Mouse (Mus musculus) megakaryocyte, adult 5-6 weeks (primary cell): ENCODE data around the gene Pmpca. TPM values are rescaled to one million over a fixed set of nuclear protein-coding genes. Genes with fewer than 3 reads are reported as not detected.
"Not testable (repeated sequence)": the region's sequence is repeated elsewhere in the genome, so short reads cannot be mapped to it uniquely, and the experiment has no call there.

Source experiments
- ATAC-seq: 2 replicates; pipeline ENCODE4 v1.8.0; 2016; ENCODE audit warnings: mild to moderate bottlenecking, inconsistent platforms; ENCODE audit not compliant: poor library complexity, severe bottlenecking
- total RNA-seq, 2 experiments: library from RNA; stranded (forward) in 1 of 2; stranded (reverse) in 1 of 2; fragments of 153-499, 151-499 nt in 1 of 2; fragments of 221-1000, 200-1000 nt in 1 of 2; gene quantifications; 2 replicates each; pipeline versions ENCODE4 v1.2.3 to v1.2.4; 2015 to 2017

Pmpca gene
- total RNA-seq, 2 experiments from 2014 or later, result 27.1 to 35.0 TPM

DNA sequence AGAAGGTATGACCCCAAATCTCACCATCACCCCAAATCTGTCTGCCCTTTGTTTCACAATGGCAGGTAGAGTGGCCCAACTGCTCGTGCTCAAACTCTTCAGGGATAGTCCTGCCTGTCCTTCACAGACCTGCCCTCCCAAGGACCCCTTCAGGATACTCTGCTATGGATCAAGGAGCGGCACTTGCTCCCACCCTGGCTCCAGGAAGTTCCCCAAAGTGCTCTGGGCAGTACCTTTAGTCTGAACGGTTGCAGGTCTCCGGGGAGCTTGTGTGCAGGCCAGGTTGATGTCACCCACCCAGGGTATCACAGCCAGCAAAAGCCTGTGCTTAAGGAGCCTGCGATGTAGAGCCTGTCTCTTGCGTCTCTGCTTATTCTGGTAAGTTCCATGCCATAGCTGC, 21.2 kb upstream of the Pmpca start:
- no peak for ATAC-seq

DNA sequence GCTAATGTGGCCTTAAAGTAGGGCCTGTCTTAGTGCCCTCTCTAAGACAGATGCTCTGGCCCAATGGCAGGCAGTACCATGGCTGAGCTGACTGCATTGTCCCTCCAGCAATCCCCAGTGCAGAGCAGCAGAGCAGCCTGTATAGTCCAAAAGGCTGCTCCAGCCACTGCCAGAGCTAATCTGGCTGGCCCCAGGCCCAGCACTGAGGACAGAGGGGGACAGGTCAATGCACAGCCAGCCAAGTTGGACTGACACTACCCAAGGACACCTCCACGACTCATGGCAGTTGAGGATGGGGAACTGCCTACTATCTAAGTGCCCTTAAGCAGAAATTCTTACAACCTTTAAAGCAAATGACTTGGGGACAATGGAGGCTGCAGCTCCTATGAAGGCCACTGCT, 20.6 kb upstream of the Pmpca start:
- no peak for ATAC-seq

DNA sequence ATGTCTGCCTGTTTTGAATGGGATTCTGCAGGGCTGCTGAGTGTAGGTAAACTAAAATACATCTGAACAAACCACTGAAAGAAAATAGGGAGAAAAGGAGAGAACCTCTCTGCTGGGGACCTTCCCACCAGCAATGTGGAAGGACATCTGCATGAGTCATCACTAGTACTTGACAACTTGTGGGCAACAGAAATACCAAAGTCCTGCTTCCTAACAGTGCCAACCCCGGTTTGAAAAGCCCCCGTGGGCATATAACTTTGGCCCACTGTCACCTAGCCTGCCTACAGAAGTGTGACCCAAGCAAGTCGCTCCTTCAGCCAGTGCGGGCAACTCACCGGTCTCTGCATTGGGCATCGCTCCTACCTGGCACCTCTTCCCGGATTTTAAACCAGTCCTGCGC, 16.7 kb upstream of the Pmpca start:
- no peak for ATAC-seq

DNA sequence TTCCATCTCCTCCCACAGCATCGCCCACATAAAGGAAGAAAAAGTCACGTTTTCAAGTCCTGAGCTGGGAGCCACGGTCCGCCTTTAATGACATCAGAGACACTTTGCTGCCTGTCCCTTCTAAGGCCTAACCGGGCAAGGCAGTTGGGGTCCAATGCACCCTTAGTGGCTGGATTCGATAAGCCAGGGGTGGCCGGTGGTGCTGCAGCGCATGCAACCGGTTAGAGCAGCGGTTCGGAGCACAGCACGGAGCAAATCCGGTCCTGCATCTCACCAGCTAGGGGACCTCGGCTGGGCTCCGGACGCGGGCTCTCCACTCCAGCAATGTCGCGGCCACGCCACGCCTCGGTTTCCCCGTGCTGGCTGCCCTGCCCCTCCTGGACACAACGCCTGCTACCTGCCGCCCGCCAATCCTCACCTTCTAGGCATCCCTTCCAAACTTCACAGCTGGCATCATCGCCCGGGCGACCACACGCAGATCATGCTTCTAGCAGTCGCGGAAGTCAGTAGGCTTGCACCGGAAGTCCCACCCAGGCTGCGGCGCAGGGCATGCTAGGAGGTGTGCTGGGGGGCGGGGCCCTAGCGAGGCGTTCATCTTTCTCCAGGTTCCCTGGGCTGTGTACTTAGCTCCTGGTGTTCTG, 8.9 kb upstream of the Pmpca start, which contains the start of gene Snapc4:
Snapc4 (minus strand) TSS at position 523 of the 641 bp plus-strand sequence.
- ATAC-seq, result peak; percentile 99

DNA sequence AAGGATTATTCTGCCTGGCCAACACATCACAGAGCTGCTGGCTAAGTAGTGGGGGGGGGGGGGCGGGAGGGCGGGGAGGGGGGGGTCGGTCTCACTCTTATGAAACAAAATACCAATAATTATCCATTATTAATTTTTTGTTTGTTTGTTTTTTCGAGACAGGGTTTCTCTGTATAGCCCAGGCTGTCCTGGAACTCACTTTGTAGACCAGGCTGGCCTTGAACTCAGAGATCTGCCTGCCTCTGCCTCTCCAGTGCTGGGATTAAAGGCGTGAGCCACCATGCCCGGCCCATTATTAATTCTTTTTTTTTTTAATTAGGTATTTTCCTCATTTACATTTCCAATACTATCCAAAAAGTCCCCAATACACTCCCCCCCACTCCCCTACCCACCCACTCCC, 8.3 kb upstream of the Pmpca start:
- ATAC-seq, result not testable (repeated sequence)

DNA sequence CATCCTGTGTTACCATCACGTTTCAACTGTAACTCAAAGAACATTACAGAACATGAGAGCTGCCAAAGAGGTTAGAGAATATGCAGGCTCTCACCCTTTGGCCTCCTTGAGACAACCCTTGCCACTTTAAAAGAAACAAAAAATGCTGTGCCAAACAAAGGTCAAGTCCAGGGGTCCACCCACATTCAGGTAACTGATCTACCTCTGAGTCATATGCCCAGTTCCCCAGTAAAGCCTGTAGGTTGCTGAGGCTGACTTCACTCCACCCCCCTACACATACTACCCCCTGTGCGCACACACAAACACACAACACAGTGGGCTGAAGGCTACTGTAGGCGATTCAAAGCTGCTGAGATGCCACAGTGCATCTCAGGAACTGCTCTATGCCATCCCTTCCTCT, 1.4 kb upstream of the Pmpca start:
- ATAC-seq, result no peak

DNA sequence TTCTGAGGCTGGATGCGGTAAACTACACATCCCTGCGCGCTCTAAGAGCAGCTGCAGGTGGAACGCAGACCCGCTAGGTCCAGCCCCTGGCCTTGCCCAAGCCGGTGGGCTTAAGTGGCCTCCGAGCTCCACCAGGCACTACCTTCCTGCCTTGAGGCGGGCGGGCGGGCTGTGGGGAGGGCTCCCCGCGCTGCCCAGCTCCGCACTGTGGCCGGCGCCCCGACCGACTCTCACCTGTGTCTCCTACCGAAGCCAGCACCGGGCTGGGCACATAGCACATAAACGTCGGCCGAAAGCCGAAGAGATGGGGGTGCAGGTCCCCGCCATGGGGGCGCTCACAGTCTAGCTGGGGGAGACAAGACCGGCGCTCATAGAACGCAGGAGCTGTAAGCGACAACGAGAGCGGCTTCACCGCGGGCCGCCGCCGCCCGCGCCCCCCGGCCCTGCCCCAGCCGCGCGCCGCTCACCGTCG, 421 bp upstream of the Pmpca start:
- peak; percentile 8 for ATAC-seq

DNA sequence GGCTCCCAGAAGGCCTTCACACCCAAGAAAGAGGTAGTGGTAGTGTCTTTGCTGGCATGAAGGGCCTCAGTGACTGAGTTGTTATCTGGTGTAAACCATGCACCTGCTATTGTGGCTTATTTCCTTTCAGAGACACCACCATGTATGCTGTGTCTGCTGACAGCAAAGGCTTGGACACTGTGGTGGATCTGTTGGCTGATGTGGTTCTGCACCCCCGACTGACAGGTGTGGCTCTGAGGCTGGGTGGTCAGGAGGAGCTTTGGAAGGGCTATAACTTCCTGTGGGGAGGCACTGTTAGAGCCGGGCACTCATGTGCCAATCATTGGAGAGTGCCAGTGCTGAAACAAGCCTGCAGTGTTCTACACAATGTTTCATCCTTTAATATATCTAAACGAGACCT, 1.8 kb downstream of the Pmpca start:
- ATAC-seq, result no peak

DNA sequence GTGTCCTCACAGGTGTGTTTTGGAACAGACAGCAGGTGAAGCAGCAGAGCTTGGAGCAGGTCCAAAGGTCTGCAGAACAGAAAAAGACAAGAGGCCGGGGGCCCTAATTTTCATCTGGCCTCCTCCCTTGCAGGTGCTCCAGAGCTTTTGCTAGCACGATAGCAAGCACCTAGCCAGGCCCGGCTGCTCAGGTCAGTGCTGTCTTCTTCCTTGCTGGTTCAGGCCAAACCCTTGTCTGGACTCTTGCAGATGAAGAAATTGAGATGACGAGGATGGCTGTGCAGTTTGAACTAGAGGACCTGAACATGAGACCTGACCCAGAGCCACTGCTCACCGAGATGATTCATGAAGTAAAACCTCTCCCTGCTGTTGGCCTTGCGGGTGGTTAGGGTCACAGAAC, 2.5 kb downstream of the Pmpca start:
- no peak for ATAC-seq

DNA sequence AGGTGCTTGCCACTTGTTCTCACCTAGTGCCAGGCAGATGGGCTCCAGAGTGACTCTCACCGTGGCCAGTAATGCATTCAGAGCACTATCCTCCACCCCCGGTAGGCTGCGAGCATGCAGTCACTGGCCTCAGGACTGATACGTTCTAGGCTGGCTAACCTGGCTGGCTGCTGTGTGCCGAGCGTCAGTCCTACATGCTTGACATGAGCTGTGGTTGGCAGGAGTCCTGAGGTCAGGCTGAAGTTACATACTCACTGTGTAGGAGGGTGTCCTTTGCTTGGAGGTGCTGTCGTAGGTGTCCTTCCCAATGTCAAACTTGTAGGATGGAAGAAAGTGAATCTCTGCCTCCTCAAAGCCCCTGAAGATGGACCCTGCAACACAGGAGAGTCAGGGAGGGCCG, 9.8 kb downstream of the Pmpca start:
- ATAC-seq, result no peak

DNA sequence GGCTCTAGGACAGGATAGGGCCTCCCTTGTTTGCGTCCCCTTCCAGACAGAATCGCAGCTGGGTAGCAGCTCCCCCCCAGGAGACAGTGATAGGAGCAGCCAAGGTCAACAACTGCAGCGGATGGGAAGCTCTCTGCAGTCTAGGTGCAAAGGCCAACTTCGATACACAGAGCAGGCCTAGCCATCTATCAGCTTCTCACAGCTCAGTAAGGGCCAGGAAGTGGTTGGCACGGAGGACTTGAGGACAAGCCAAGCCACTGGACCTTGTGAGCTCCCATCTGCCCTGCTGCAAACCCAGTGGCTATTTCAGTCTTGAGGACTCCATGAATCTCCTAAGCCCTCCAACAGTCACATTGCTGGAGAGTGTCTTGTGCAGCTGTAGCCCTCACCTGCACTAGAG, 10.5 kb downstream of the Pmpca start:
- ATAC-seq, result no peak

DNA sequence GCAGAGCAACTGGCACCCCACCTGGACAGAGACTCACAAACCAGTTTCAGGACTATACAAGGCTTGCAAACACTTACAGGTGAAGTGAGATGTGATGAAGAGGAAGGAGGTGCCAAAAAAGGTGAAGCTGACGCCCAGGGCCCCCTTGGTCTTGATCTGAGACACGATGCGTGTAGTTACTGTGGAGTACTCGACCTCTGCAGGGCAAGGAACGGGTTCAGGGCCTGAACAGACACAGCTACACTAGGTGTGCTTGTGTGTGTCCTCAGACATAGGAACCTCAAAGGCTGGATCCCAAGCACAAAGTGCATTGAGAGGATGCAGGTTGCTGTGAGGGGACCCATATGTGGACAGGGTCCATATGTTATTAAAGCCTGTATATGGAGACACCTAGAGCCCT, 11.2 kb downstream of the Pmpca start:
- ATAC-seq, result no peak

DNA sequence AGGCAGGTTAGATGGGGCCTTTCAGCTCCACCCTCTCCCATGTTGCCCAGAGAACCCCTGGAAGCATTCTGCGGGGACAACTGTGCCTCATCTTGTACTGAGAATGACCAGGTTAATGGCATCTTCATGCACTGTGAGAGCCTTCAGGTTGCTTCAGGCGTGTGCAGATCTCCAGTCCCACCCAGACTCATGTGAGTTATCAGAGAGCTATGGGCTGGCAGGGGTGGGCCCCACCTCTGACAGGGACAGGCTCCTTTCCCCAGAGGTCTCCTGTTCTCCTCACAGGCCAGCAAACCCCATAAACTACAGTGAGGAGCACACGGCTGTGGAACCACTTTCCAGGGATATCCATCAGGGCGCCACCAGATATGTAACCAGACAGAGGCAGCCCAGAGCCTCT, 11.9 kb downstream of the Pmpca start:
- ATAC-seq, result no peak

DNA sequence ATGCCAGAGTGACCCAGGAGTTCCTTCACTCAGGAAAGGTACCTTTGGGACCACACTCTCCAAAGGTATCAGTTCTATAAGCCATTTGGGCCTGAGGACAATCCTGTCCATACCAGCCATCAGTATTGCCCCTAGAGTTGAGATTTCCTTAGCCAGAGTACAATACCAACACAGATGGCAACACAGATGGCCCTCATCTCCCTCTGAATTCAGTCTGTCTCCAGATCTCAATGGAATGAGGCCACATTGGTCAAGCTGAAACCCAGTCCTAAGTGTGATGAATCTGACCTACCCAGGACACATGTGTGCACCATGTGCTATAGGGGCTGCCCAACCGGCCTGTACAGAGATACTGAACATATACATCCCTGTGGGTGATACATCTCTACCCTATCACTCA, 13.1 kb downstream of the Pmpca start:
- no peak for ATAC-seq

DNA sequence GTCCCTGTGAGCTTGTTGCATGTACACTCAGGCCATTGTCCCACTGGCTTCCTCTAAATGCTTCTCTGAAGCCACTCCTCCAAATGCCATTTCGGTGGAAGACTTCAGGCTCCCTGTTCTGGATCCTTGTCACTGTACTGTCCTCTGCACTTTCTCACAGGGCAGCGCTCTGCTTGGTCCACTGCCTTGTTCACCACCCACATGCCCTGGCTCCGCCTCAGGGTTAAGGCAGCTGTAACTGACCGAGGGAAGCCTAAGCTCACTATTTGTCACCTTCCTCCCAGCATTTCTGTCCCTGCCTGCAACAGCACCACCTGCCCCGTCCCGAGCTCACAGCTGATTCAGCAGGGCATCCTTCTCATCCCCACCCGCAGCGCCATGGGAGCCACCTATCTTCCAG, 14.2 kb downstream of the Pmpca start:
- no peak for ATAC-seq

DNA sequence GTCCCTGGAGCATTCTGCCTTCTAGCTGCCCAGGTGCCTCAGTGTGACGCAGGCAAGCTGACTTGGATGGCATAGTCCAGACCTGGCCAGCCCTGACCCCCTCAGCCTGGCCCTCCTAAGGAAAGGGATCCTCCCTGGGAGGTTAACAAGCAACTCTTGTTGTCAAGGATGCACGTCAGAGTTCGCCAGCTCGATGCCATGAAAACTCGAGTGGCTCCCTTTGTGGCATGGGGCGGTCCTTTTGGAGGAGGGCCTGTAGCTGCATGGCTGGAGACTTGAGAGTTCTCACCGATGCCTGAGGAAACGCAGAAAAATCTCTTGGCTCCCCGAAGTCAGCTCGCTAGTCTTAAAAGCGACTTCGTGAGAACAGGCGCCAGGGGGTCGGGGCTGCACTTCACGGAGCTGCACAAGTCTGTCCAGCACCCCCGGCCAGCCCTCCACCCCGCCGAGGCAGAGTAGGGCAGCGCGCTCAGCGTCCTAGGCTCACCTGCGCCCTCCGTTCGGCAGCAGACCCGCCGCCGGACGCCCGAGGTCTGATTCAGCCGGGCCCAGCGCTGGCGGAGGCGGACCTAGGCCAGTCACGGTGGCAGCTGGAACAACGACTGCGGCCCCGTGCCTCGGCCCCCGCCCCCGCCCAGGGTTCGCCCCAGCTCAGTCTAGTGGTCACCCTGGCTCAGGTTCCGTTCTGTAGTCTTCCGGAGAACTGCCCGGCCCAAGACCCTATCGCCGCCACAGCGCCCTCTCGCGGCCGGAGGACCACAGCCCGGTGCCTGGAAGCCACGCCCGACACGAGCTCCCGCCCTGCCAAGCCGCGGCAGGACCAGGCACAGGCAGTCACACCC, 19.6 kb downstream of the Pmpca start, which contains the start of gene Inpp5e:
Inpp5e (minus strand) TSS at position 689 of the 842 bp plus-strand sequence.
- peak; percentile 99 for ATAC-seq

DNA sequence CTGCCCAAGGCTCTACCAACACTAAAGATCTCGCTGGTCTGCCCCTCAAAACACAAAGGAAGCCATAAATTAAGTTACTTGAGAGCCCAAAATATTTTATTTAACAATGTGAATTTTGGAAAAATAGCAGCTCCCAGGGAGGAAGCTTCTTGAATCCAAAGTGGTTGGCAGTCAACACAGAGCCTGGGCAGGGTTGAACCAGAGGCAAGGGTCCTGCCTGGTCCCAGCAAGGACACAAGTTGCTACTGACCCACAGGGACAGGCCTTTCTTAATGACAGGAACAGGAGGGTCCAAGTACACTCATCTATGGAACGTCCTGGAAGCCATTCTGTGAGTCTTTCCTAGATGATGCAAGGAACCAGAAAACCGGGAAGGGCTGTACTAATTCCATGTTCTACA, 20.2 kb downstream of the Pmpca start:
- ATAC-seq, result no peak

DNA sequence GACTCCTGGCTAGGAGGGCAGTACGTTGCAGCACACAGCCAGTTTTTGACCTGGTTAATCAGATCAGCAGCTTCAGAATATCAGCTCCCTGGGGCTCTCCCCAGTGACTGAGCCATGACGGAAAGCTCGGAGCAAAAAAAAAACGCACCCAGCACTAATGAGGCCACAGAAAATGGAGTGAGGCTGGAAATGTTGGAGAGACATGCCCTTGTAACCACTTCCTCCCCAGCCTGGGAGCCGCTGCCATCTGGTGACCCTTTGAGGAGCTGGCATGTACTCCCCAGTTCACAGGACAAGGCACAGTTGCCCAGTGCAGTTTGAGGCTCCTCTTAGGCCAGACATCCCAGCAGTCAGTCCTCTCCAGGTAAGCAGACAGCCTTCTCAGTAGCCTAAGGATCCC, 21.0 kb downstream of the Pmpca start:
- no peak for ATAC-seq

DNA sequence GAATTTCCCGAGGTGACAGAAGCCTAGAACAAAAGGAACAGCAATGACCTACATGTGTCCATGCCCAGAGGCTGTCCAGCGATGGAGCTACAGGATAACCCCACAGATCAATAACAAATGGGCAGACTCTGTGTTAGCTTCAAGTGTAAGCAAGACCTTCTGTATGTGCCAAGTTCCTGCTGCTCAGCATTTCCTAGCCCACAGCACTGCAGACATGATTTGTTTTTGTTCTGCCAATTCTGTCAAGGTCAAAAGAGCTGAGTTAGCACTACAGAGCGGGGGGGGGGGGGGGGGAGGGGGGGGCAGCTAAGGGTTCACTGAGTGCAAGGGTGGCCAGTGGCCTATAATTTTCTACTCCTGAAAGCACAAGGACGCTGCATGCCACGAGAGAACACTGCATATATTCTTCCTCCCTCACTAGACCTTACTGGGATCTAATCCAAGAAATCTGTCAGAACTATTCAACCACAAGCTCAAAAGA, 21.8 kb downstream of the Pmpca start:
- no peak for ATAC-seq

DNA sequence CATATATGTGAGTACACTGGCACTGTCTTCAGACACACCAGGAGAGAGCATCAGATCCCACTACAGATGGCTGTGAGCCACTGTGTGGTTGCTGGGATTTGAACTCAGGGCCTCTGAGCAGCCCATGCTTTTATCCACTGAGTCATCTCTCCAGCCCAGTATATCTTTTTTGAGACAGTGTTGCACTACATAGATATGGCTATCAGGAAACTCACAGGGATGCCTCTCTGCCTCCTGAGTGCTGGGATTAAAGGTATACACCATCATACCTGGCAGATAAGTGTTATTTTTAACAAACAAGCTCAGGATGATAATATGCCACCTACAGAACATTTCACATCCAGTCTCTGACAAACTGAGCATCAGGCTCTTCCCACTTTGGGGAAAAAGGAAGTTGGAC, 27.9 kb downstream of the Pmpca start:
- no peak for ATAC-seq

DNA sequence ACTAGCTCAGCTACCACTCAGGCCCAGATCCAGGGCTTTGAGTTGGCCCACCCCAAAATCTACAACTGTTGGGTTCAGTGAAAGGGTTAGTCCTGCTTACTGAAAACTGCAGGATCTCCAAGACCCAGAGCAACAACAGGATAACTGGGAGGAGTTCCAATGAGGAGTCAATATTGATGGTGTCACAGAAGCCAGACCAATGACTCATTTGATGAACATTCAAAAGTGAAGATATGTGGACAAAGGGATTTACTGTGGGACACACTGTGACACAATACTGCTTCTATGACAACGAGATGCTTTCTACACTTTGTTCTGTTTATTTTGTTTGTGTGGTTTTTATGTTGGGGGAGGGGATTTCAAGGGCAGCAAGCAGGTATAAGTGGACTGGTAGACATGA, 29.0 kb downstream of the Pmpca start:
- no peak for ATAC-seq

DNA sequence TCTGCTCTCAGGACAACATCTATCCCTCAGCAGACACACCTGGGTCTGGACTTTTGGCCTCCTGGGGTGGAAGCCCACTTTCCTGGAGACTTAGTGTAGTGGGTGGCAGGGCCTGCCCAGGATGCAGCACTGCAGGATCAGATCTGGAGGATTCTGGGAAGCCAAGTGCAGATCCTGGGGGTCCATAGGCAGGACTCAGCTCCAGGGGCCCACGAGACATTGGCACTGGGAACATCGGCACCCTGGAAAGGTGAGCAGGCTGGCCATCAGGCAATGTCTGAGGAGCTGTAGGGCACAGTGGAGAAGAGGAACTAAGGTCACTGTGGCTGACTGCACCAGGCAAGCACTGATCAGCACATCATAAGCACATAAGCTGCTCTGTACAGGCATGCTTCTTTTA, 32.8 kb downstream of the Pmpca start:
- no peak for ATAC-seq
